Mouse (Mus musculus) hindbrain, embryonic 10.5 days (tissue): ENCODE data around the gene Gm3336. TPM values are rescaled to one million over a fixed set of nuclear protein-coding genes. Genes with fewer than 3 reads are reported as not detected.
A peak's percentile ranks its signal among the peaks of the same experiment; 100 is the strongest.

Experiments used
- DNase-seq: peaks from one replicate; pipeline ENCODE4 v3.0.0-alpha.2; 2017; ENCODE audit warnings: low spot score
- H3K27ac ChIP-seq: fragments of 300-500 bp; sonication (generic); 2 replicates; pipeline ENCODE4 v1.5.1; 2016; ENCODE audit warnings: mild to moderate bottlenecking, moderate library complexity
- H3K27me3 ChIP-seq: fragments of 300-500 bp; sonication (generic); 2 replicates; pipeline ENCODE4 v1.6.1; 2016; ENCODE audit warnings: mild to moderate bottlenecking; ENCODE audit not compliant: poor library complexity, insufficient read depth, severe bottlenecking
- H3K36me3 ChIP-seq: fragments of 300-500 bp; sonication (generic); 2 replicates; pipeline ENCODE4 v1.6.1; 2016; ENCODE audit warnings: mild to moderate bottlenecking, moderate library complexity
- H3K4me1 ChIP-seq: fragments of 300-500 bp; sonication (generic); replicated peaks from 2 replicates; pipeline ENCODE4 v1.6.1; 2016; ENCODE audit warnings: mild to moderate bottlenecking
- H3K4me3 ChIP-seq: fragments of 300-500 bp; sonication (generic); 2 replicates; pipeline ENCODE4 v1.5.1; 2016; ENCODE audit warnings: mild to moderate bottlenecking, moderate library complexity
- H3K9me3 ChIP-seq: fragments of 300-500 bp; sonication (generic); 2 replicates; pipeline ENCODE4 v1.6.1; 2016; ENCODE audit warnings: mild to moderate bottlenecking, moderate library complexity
- WGBS: fragments of 180-500 bp; shearing (Covaris S2); methylation state at CpG from one replicate; pipeline ENCODE4 v1.1.7; 2016; 5-methylcytosine and 5-hydroxymethylcytosine counted together
- polyA plus RNA-seq: library from polyadenylated mRNA; unstranded; fragments of >200 nt; fragmentation: Nextera tagmentation; extraction: Ambion mirVana; gene quantifications from 2 replicates; pipeline ENCODE4 v1.2.1, GENCODE M21; 2016

Gm3336 gene
- polyA plus RNA-seq, 1 experiment from 2014 or later: not detected

GRCm38 (mm10) chr8:70682193-70682592 lies 36.1 kb upstream of the Gm3336 start:
- peak; percentile 43 for DNase-seq
- Histone ChIP-seq H3K27me3 (peaks cover 3% of the 10 kb centered on the region; the same call in 1 of the 2 replicates), H3K9me3 (no peaks in the 10 kb centered on the region), H3K27ac (peak overlapping the region; percentile 63), H3K36me3 (peaks cover 29% of the 10 kb centered on the region), H3K4me1 (peaks cover 21% of the 10 kb centered on the region), H3K4me3 (peak overlapping the region; percentile 10; the same call in 1 of the 2 replicates)
- WGBS: 10% methylated on average over 19 of the region's 19 CpGs

DNA sequence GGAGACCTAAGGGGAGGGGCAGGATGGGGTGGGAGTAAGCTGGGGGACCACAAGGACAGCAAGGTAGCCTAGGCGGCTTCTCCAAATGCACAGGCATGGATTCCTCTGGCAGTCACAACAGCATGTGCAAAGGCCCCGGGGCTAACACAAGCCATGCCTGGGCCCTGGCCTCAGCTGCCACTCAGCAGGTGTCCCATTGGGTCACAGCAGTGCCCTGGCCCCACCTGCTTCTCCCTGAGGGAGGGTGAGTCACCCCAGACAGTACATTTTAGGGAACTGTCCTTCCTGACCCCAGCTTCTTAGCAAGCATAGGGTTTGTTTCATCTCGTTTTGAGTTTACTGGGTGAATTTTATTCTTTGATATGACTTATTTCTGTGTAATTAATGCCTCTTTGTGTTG lies 35.7 kb upstream of the Gm3336 start:
- 73% methylated on average over 3 of the region's 3 CpGs for WGBS
- Histone ChIP-seq H3K4me3 (peak overlapping the region; percentile 10; the same call in 1 of the 2 replicates), H3K27ac (peak overlapping the region; percentile 63), H3K9me3 (no peaks in the 10 kb centered on the region), H3K4me1 (peaks cover 22% of the 10 kb centered on the region), H3K27me3 (peaks cover 3% of the 10 kb centered on the region; the same call in 1 of the 2 replicates), H3K36me3 (peaks cover 24% of the 10 kb centered on the region)
- no peak for DNase-seq

DNA sequence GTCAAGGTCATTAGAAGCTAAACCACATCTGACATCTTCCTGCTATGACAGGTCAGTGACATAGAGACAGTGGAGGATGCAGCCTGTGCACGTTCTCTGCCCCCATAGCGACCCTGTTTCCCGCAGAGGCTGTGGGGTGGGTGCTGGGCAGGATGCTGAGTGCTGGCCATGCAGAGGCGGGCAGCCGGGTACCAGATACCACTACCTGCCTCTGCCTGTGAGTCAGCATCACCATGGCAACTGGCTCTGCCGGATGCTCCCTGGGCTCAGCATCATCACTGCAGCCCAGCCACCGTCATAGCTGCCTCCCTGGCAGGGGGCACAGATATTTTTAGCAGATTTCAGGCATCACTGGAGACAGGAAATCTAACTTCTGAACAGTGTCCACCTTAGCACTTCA lies 34.1 kb upstream of the Gm3336 start:
- H3K27ac ChIP-seq: no peak overlapping the region
- DNase-seq: no peak
- no peak overlapping the region for H3K4me3 ChIP-seq
- H3K36me3 ChIP-seq: peaks cover 8% of the 10 kb centered on the region
- peaks cover 29% of the 10 kb centered on the region for H3K4me1 ChIP-seq
- H3K9me3 ChIP-seq: no peaks in the 10 kb centered on the region
- 49% methylated on average over 7 of the region's 7 CpGs for WGBS
- H3K27me3 ChIP-seq: peaks cover 3% of the 10 kb centered on the region; the same call in 1 of the 2 replicates

DNA sequence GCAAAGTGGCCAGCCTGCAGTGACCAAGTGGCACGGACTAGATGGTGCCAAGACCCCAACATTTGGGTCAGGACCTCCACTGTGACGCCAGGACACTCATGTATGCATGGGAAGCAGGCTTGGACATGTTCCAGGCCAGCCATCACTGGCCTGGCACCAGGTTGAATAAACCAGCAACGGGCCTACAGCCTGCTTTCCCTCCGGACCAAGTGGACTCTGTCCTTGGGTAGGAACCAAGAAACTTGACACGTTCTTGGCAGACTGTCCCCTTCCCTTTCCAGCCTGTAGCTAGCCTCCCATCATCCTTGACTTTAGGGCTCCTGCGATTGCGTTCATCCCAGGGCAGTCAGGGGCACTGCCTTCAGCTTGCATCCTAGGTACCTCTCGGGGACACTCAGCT lies 30.8 kb upstream of the Gm3336 start:
- Histone ChIP-seq H3K9me3 (no peaks in the 10 kb centered on the region), H3K4me1 (peaks cover 50% of the 10 kb centered on the region), H3K27me3 (0 out of 2 replicates have a peak, but pooled peaks cover 3% of the 10 kb centered on the region), H3K27ac (peak overlapping the region; percentile 45; the same call in 1 of the 2 replicates), H3K4me3 (no peak overlapping the region), H3K36me3 (no peaks in the 10 kb centered on the region)
- DNase-seq: no peak
- WGBS: 92% methylated on average over 8 of the region's 8 CpGs

GRCm38 (mm10) chr8:70688136-70688535 lies 30.2 kb upstream of the Gm3336 start:
- 91% methylated on average over 3 of the region's 3 CpGs for WGBS
- H3K4me1 ChIP-seq: peaks cover 50% of the 10 kb centered on the region
- 0 out of 2 replicates have a peak, but pooled peaks cover 3% of the 10 kb centered on the region for H3K27me3 ChIP-seq
- no peak overlapping the region for H3K4me3 ChIP-seq
- H3K27ac ChIP-seq: peak overlapping the region; percentile 45; the same call in 1 of the 2 replicates
- no peak for DNase-seq
- no peaks in the 10 kb centered on the region for H3K9me3 ChIP-seq
- H3K36me3 ChIP-seq: no peaks in the 10 kb centered on the region

GRCm38 (mm10) chr8:70689892-70690390 lies 28.4 kb upstream of the Gm3336 start:
- H3K36me3 ChIP-seq: no peaks in the 10 kb centered on the region
- no peak overlapping the region for H3K4me3 ChIP-seq
- peak overlapping the region; percentile 62 for H3K27ac ChIP-seq
- DNase-seq: no peak
- no peaks in the 10 kb centered on the region for H3K9me3 ChIP-seq
- peaks cover 15% of the 10 kb centered on the region for H3K27me3 ChIP-seq
- 87% methylated on average over 5 of the region's 5 CpGs for WGBS
- H3K4me1 ChIP-seq: peaks cover 49% of the 10 kb centered on the region

DNA sequence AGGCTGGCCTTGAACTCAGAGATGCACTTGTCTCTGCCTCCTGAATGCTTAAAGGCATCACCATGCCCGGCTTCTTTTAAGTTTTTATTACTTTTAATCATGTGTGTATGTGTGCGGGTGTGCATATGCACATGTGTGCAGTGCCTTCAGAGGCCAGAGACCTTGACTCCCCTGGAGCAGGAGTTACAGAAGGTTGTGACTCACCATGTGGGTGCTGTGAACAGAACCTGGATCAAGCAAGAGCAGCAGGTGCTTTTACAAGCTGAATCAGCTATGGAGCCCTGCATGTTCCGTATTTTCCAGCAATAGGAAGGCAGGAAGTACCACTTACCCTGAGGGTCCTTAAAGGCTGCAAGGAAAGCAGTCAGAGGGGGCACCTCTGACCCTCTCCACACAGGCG lies 27.1 kb upstream of the Gm3336 start:
- H3K36me3 ChIP-seq: no peaks in the 10 kb centered on the region
- DNase-seq: no peak
- peak overlapping the region; percentile 98 for H3K27ac ChIP-seq
- H3K4me3 ChIP-seq: peak overlapping the region; percentile 45
- WGBS: 56% methylated on average over 4 of the region's 4 CpGs
- no peaks in the 10 kb centered on the region for H3K9me3 ChIP-seq
- peaks cover 62% of the 10 kb centered on the region for H3K4me1 ChIP-seq
- peaks cover 28% of the 10 kb centered on the region for H3K27me3 ChIP-seq

GRCm38 (mm10) chr8:70691727-70692231 lies 26.6 kb upstream of the Gm3336 start:
- H3K4me1 ChIP-seq: peaks cover 68% of the 10 kb centered on the region
- peak; percentile 92 for DNase-seq
- peak overlapping the region; percentile 45 for H3K4me3 ChIP-seq
- WGBS: 1% methylated on average over 20 of the region's 20 CpGs
- no peaks in the 10 kb centered on the region for H3K36me3 ChIP-seq
- H3K27ac ChIP-seq: peak overlapping the region; percentile 98
- no peaks in the 10 kb centered on the region for H3K9me3 ChIP-seq
- peaks cover 33% of the 10 kb centered on the region for H3K27me3 ChIP-seq

DNA sequence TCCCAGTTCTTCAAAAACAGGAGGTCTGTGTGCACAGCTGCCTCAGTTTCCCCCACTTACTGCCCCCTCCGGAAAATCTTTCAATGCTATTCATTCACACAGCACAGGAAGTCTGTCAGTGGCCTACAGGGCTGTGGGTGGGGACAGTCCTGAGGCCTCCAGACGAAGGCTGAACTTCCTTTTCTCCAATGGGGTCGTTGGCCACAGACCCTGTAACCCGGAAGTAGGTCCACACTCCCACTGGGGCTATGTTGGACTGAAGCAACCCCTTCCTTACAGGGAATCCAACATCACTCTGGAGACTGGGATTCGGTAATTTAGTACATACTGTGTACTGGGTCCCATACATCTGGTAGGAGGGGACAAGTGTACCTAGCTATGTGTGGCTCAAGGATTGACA lies 24.7 kb upstream of the Gm3336 start:
- DNase-seq: no peak
- peaks cover 78% of the 10 kb centered on the region for H3K4me1 ChIP-seq
- no peak overlapping the region for H3K4me3 ChIP-seq
- no peaks in the 10 kb centered on the region for H3K9me3 ChIP-seq
- no peaks in the 10 kb centered on the region for H3K36me3 ChIP-seq
- 78% methylated on average over 5 of the region's 5 CpGs for WGBS
- peaks cover 34% of the 10 kb centered on the region for H3K27me3 ChIP-seq
- H3K27ac ChIP-seq: peak overlapping the region; percentile 56; the same call in 1 of the 2 replicates

GRCm38 (mm10) chr8:70695318-70696018 lies 22.9 kb upstream of the Gm3336 start:
- Histone ChIP-seq H3K4me1 (peaks cover 70% of the 10 kb centered on the region), H3K9me3 (no peaks in the 10 kb centered on the region), H3K4me3 (peak overlapping the region; percentile 5), H3K36me3 (no peaks in the 10 kb centered on the region), H3K27ac (peak overlapping the region; percentile 98; the same call in 1 of the 2 replicates), H3K27me3 (peaks cover 34% of the 10 kb centered on the region)
- WGBS: 28% methylated on average over 32 of the region's 32 CpGs
- DNase-seq: peak; percentile 30

- H3K36me3 ChIP-seq: peaks cover 1% of the 10 kb centered on the region; the same call in 1 of the 2 replicates
- H3K27ac ChIP-seq: peak overlapping the region; percentile 98
- no peaks in the 10 kb centered on the region for H3K9me3 ChIP-seq
- H3K4me1 ChIP-seq: peaks cover 70% of the 10 kb centered on the region
- peak overlapping the region; percentile 42 for H3K4me3 ChIP-seq
- peaks cover 34% of the 10 kb centered on the region for H3K27me3 ChIP-seq
- DNase-seq: peak; percentile 80
- WGBS: 7% methylated on average over 31 of the region's 31 CpGs
Observed at GRCm38 (mm10) chr8:70696019-70696885, 22.1 kb upstream of the Gm3336 start.

DNA sequence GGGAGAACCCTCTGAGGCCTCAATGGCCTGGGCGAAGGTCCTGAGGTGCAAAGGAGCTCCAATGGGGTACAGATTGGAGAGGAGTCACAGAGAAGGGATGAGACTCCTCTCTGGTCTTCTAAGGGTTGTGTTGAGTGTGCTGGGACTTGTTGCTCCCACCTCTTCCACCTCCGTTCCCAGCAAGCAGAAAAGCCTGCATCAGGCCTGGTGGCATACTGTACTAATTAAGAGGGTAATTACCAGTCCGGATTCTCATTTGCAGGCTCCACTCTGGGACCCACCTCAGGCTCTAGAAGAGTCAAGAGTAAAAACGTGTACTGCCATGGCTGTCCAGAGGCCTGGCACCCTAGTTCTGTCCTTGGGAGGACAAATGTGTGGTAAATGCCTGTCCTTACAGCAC lies 21.4 kb upstream of the Gm3336 start:
- no peak for DNase-seq
- peak overlapping the region; percentile 42 for H3K4me3 ChIP-seq

More for the DNA sequence above, 21.4 kb upstream of the Gm3336 start:
- Histone ChIP-seq H3K9me3 (no peaks in the 10 kb centered on the region), H3K27ac (peak overlapping the region; percentile 98), H3K36me3 (peaks cover 7% of the 10 kb centered on the region; the same call in 1 of the 2 replicates), H3K27me3 (peaks cover 34% of the 10 kb centered on the region), H3K4me1 (peaks cover 70% of the 10 kb centered on the region)
- 45% methylated on average over 4 of the region's 4 CpGs for WGBS
